Mouse (Mus musculus): ENCODE results near the gene Parp6.

The Parp6 gene

DNA sequence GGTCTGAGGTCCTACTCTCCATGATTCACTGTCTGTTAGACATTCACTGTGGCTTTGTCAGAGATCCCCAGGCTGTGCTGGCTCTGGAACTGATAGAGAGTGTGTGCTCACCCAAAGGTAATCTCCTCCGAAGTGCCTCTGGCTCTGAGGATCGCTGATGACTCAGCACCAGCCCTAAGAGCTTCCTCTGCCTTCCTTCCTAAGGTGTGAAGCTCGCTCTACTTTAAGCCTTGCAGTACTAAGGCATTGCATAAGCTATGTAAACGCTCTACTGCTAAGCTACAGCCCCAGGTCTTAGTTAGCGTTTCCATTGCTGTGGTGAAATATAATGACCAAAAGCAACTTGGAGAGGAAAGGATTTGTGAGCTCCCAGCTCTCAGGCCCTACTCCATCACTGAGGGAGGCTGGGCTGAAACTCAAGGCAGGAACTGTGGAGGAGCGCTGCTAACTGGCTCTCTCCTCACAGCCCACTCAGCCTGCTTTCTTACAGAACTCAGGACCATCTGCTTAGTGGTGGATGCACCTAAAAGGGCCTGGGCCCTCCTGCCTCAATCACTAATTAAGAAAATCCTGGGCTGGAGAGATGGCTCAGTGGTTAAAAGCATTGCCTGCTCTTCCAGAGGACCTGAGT is 70.4 kb downstream of the Parp6 start:
- no peak for DNase-seq

DNA sequence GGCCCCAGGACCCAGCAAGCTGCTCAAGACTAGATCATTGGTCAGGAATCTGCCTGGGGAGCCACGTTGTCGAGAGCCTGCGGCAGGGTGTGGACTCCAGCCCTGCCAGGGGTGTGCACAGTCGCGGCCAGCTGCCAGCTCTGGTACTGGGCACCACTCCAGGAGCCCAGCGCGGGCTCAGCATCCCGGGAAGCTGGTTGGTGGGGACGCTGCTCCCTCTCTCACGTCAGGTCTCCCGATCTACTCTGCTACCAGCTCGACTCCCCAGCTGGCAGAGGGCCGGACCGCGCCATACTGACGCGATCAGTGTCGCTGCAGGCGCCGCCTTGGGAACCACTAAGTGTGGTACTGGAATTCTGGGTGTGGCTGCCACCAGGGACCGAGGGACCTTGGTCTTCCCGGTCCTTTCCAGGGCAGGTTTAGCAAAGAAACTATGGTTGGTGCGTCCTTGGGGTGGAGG is 74.6 kb downstream of the Parp6 start:
- DNase-seq: peak; percentile 90

DNA sequence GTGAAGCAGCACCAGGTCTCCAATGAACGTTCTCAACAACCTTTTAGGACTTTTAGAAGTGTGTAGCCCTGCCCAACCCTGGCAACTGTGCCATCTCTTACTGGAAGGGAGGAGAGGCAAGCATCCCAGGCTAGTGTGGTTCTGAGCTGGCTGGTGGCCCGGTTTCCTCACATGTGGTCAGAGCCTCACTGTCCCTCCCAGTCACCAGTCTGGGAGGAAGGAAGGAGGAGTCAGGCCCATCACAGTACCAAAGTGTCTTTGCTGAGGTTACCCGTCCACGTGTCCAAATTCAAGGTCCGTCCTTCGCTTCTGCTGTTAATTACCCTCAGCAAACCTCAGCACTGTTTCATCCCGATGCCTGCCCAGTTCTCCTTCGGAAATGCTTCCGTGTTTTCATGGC is 75.1 kb downstream of the Parp6 start:
- DNase-seq: peak; percentile 61

DNA sequence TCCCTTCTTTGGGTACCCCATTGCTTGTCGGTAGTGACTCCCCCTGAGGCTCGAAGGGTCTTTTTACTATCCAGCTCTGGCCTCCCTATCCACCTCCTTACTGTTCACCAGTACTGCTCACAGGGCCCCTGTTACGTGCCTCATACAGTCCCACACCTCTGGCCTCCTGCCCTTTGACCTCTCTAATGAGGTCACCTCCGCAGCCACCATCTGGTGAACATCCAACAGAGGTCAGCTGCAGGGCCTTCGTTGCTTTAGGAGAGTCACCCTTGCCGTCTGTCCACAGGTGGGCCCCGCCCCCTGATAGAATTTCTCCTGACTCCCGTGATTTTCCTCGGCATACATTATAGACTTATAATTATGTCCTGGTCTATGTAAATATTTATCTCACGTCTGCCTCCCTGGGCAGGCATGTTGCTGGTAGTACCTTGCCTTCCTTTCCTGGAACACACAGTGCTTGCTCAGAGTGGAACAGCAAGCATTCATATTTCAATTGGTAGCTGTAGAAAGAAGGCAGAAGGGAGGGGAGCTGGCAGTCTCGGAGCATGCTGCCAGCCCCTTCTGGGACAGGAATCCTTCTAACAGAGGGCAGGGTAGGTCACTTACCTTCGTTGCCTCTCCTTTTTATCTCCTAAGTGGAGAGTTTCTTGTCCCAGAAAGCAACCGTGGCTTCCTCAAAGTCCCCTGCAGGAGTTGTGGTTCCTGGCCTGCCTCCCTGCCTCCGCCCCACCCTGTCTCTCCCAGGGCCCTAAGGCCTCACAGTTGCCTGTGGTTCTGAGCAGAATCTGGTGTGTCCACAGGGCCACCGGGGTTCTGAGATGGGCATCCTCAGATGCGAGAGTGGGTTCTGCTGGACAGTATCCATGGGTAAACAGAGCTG is 77.7 kb downstream of the Parp6 start:
- DNase-seq: no peak

DNA sequence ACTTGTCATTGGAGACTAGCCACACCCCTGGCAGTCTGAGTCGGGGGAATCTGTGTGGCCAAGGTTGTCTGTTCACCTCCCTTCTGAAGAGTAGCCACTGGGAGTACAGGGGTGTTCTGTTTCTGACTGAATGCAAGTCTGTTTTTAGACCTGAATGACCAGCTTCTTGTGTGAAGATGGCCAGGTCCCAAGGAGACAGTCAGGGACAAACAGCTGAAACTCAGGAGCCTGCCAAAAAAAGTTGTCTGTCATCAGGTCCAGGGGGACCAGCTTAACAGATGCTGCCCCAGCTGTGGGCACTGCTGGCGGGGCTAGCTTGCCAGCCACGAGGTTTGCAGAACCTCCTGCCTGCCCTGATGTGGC is 78.3 kb downstream of the Parp6 start:
- DNase-seq: no peak

DNA sequence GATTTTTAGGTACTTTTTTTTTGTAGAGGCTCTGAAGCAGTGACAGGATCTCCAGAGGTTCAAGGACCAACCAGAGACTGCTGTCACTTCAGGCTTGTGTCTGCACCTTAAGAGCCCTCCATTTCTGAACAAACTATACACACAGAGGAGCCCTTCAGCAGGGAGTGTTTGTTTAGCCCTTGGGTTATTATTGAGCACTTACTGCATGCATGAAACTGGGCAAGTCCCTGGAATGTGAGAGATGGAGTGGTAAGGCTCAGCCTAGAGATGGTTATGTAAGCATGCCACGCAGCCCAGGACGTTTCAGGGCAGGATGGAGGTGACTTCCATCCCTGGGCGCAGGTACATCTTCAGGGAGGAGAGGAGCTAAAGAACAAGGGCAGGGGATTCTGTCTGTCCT is 79.3 kb downstream of the Parp6 start:
- DNase-seq: no peak

Measured in right cerebral cortex, postnatal 14 days (tissue).